Mouse (Mus musculus) gastrocnemius, postnatal 14 days (tissue): ENCODE data around the gene Ggt7. TPM values are rescaled to one million over a fixed set of nuclear protein-coding genes. Genes with fewer than 3 reads are reported as not detected.

Experiments used
- total RNA-seq, 2 experiments: library from RNA; stranded (reverse); gene quantifications; 2 replicates each; pipeline ENCODE4 v1.2.3; 2021

Gene Ggt7
- total RNA-seq, 2 experiments from 2014 or later = 0.57 to 1.2 TPM

Other genes starting within 250 kb of the Ggt7 start
- gene Map1lc3a, start 241.9 kb downstream of the Ggt7 start, total RNA-seq = 100 to 1,000 TPM; 152 to 162 TPM
- gene Pigu, start 160.8 kb downstream of the Ggt7 start, total RNA-seq = 10 to 100 TPM; 22.2 to 24.0 TPM
- 100 to 1,000 TPM; 286 to 325 TPM for gene Trp53inp2, start 137.2 kb downstream of the Ggt7 start, total RNA-seq
- gene Ncoa6, start 44.3 kb downstream of the Ggt7 start, total RNA-seq = 10 to 100 TPM; 17.8 to 18.0 TPM
- gene Acss2, start 289 bp downstream of the Ggt7 start, total RNA-seq = 10 to 100 TPM; 26.6 to 31.3 TPM
- gene Gss, start 74.6 kb upstream of the Ggt7 start, total RNA-seq = 1 to 10 TPM; 7.4 to 8.3 TPM
- 1 to 10 TPM; 1.4 to 2.0 TPM for gene Myh7b, start 93.0 kb upstream of the Ggt7 start, total RNA-seq
- 10 to 100 TPM; 77.6 to 84.1 TPM for gene Trpc4ap, start 174.1 kb upstream of the Ggt7 start, total RNA-seq
- 1 to 10 TPM; 6.0 to 6.2 TPM for gene Edem2, start 211.2 kb upstream of the Ggt7 start, total RNA-seq
- gene Gm17581, start 217.6 kb upstream of the Ggt7 start, total RNA-seq = not detected
- gene Procr, start 232.9 kb upstream of the Ggt7 start, total RNA-seq = 10 to 100 TPM; 10.3 to 12.7 TPM